Mouse (Mus musculus): Measurements from ENCODE around the gene Olfr527. TPM values are rescaled to one million over a fixed set of nuclear protein-coding genes. Genes with fewer than 3 reads are reported as not detected.

Olfr527 gene
- polyA plus RNA-seq, 1 experiment from 2014 or later = not detected

Other genes with a start within 250 kb of the Olfr527 start
- not detected in 2 replicates for gene Prap1, start 240.6 kb upstream of the Olfr527 start, polyA plus RNA-seq (2016; fragmentation: Nextera tagmentation; extraction: Ambion mirVana)
- gene Fuom, start 231.6 kb upstream of the Olfr527 start, polyA plus RNA-seq (2016; fragmentation: Nextera tagmentation; extraction: Ambion mirVana) = 8.7 and 13.9 TPM in 2 replicates
- gene Paox, start 218.2 kb upstream of the Olfr527 start, polyA plus RNA-seq (2016; fragmentation: Nextera tagmentation; extraction: Ambion mirVana) = 19.2 and 23.7 TPM in 2 replicates
- gene Echs1, start 217.5 kb upstream of the Olfr527 start, polyA plus RNA-seq (2016; fragmentation: Nextera tagmentation; extraction: Ambion mirVana) = 174 and 178 TPM in 2 replicates
- 29.5 and 31.9 TPM in 2 replicates for gene Mtg1, start 196.5 kb upstream of the Olfr527 start, polyA plus RNA-seq (2016; fragmentation: Nextera tagmentation; extraction: Ambion mirVana)
- gene Sprn, start 179.1 kb upstream of the Olfr527 start, polyA plus RNA-seq (2016; fragmentation: Nextera tagmentation; extraction: Ambion mirVana) = not detected in 2 replicates
- not detected in 2 replicates for gene Olfr522, start 169.3 kb upstream of the Olfr527 start, polyA plus RNA-seq (2016; fragmentation: Nextera tagmentation; extraction: Ambion mirVana)
- not detected in 2 replicates for gene Olfr523, start 160.8 kb upstream of the Olfr527 start, polyA plus RNA-seq (2016; fragmentation: Nextera tagmentation; extraction: Ambion mirVana)
- not detected in 2 replicates for gene Olfr524, start 128.1 kb upstream of the Olfr527 start, polyA plus RNA-seq (2016; fragmentation: Nextera tagmentation; extraction: Ambion mirVana)
- gene Cd163l1, start 115.8 kb upstream of the Olfr527 start, polyA plus RNA-seq (2016; fragmentation: Nextera tagmentation; extraction: Ambion mirVana) = 0.04 TPM in 1 of 2 replicates, not detected in the other
- not detected in 2 replicates for gene 5830411N06Rik, start 86.7 kb upstream of the Olfr527 start, polyA plus RNA-seq (2016; fragmentation: Nextera tagmentation; extraction: Ambion mirVana)
- gene Olfr525, start 13.2 kb upstream of the Olfr527 start, polyA plus RNA-seq (2016; fragmentation: Nextera tagmentation; extraction: Ambion mirVana) = not detected in 2 replicates
- gene Olfr60, start 27.7 kb downstream of the Olfr527 start, polyA plus RNA-seq (2016; fragmentation: Nextera tagmentation; extraction: Ambion mirVana) = not detected in 2 replicates
- gene Olfr530, start 42.3 kb downstream of the Olfr527 start, polyA plus RNA-seq (2016; fragmentation: Nextera tagmentation; extraction: Ambion mirVana) = not detected in 2 replicates
- not detected in 2 replicates for gene Olfr531, start 68.9 kb downstream of the Olfr527 start, polyA plus RNA-seq (2016; fragmentation: Nextera tagmentation; extraction: Ambion mirVana)
- gene Olfr532, start 87.6 kb downstream of the Olfr527 start, polyA plus RNA-seq (2016; fragmentation: Nextera tagmentation; extraction: Ambion mirVana) = not detected in 2 replicates
- gene Olfr533, start 129.4 kb downstream of the Olfr527 start, polyA plus RNA-seq (2016; fragmentation: Nextera tagmentation; extraction: Ambion mirVana) = not detected in 2 replicates
- not detected in 2 replicates for gene Olfr535, start 150.2 kb downstream of the Olfr527 start, polyA plus RNA-seq (2016; fragmentation: Nextera tagmentation; extraction: Ambion mirVana)
- not detected in 2 replicates for gene Olfr536, start 173.4 kb downstream of the Olfr527 start, polyA plus RNA-seq (2016; fragmentation: Nextera tagmentation; extraction: Ambion mirVana)
- gene Olfr538, start 233.9 kb downstream of the Olfr527 start, polyA plus RNA-seq (2016; fragmentation: Nextera tagmentation; extraction: Ambion mirVana) = not detected in 2 replicates

Data from limb, embryonic 10.5 days (tissue).